Mouse (Mus musculus) ES-E14 (cell line): Measurements from ENCODE around the gene Sh3gl2.

Experiments used
- CHD2 ChIP-seq: IDR thresholded peaks from 2 replicates; pipeline ENCODE4 v1.6.1; 2014; ENCODE audit warnings: mild to moderate bottlenecking, low read depth, low read length, inconsistent platforms
- HCFC1 ChIP-seq: IDR thresholded peaks from 2 replicates; pipeline ENCODE4 v1.6.1; 2012; ENCODE audit warnings: low read length, inconsistent platforms, borderline replicate concordance; ENCODE audit not compliant: insufficient read depth
- ZC3H11A ChIP-seq: IDR thresholded peaks from 2 replicates; pipeline ENCODE4 v1.6.1; 2012; ENCODE audit warnings: low read depth, mild to moderate bottlenecking, inconsistent platforms, low read length, borderline replicate concordance

- TF ChIP-seq ZC3H11A (peak; percentile 80; the same call in 1 of the 2 replicates), CHD2 (no peak), HCFC1 (no peak)
Measured at GRCm38 (mm10) chr4:85402823-85403222, 197.9 kb downstream of the Sh3gl2 start.
